Mouse (Mus musculus): ENCODE data around the gene Sdk1. TPM values are rescaled to one million over a fixed set of nuclear protein-coding genes. Genes with fewer than 3 reads are reported as not detected.

The Sdk1 gene
- total and polyA plus RNA-seq, 2 experiments from 2014 or later = 2.2 to 58.4 TPM

DNA sequence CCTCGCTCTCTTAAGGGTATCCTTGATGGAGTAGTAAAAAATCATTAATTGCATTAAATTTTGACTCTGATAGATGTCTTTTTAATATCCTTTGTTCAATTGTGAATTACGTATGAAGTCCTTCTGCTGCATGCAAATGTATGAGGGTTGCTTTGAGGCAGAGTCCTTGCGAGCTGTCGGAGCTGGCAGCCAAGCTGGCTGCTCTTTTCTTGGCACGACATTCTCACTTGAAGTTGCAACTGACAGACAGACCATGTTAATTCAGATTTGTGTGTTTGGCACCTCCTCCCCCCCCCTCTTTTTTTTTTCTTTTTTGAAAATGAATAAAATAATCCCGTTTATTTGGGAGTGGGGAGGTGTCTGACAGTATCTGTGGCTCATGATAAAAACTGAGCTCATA lies 329.2 kb downstream of the Sdk1 start:
- Histone ChIP-seq H3K9ac (replicated peaks; ENCODE audit: low read length) (no peak overlapping the region), H3K4me1 (ENCODE audit: insufficient read depth, low read length) (peaks cover 9% of the 10 kb centered on the region), H3K36me3 (ENCODE audit: insufficient read depth, low read length) (no peaks in the 10 kb centered on the region), H3K4me3 (ENCODE audit: low read length) (no peak overlapping the region), H3K27me3 (ENCODE audit: insufficient read depth, low read length) (no peaks in the 10 kb centered on the region), H3K4me2 (ENCODE audit: low read depth, low read length) (no peak overlapping the region), H3K9me3 (ENCODE audit: low read length) (no peaks in the 10 kb centered on the region), H3K27ac (no peak overlapping the region)
- ATAC-seq (0 out of 2 replicates have a peak, but pooled peaks have one; percentile 49), DNase-seq (ENCODE audit: low spot score) (peak; percentile 77)
- 37% methylated on average over 6 of the region's 6 CpGs for WGBS
- no peak for TF ChIP-seq CTCF (IDR thresholded peaks at IDR 0.05; ENCODE audit: low read depth)

DNA sequence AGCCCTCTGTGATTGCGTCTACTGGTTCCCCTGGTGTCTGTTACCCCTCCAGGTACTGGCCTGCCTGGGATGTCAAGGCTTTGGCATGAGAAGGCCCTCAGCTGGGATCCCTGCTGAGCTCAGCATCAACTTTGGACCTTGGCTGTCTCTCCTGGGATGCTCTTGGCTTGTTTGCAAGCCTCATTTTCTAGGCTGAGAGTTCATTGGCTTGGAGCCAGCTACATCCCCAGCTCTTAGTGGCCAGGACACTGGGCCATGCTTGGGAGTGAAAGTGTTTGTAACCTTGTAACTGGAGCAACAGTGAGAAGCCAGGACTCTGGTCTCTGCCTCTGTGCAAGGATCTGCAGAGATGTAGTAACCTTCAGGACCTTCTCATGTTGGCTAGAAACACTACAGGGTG lies 333.0 kb downstream of the Sdk1 start:
- Histone ChIP-seq H3K4me1 (ENCODE audit: insufficient read depth, low read length) (peaks cover 9% of the 10 kb centered on the region), H3K27me3 (ENCODE audit: insufficient read depth, low read length) (no peaks in the 10 kb centered on the region), H3K36me3 (ENCODE audit: insufficient read depth, low read length) (no peaks in the 10 kb centered on the region), H3K9ac (replicated peaks; ENCODE audit: low read length) (no peak overlapping the region), H3K9me3 (ENCODE audit: low read length) (no peaks in the 10 kb centered on the region), H3K27ac (no peak overlapping the region), H3K4me3 (ENCODE audit: low read length) (no peak overlapping the region), H3K4me2 (ENCODE audit: low read depth, low read length) (no peak overlapping the region)
- TF ChIP-seq CTCF (IDR thresholded peaks at IDR 0.05; ENCODE audit: low read depth) = no peak
- 30% methylated on average over 1 of the region's 1 CpGs for WGBS
- DNase-seq (ENCODE audit: low spot score) = peak; percentile 83
- ATAC-seq = no peak

DNA sequence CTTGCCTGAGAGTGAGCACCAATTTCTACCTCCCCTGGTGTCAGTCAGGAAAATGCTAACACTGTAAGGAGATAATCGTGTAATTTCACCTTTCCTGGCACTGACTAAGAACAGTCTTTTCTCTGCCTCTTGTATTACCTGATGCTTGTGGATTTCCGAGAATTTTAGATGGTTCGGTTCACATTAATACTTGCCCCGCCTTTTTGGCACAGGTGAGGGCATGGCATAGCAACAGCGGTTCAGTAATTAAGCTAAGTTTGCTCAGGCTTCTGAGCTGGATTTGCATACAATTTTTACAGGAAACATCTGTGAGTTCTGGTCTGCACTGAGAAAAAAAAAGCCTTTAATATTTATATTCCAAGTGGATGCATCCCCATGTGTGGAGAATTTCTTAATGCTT lies 350.0 kb downstream of the Sdk1 start:
- H3K9me3 ChIP-seq (ENCODE audit: low read length) = no peaks in the 10 kb centered on the region
- no peaks in the 10 kb centered on the region for H3K27me3 ChIP-seq (ENCODE audit: insufficient read depth, low read length)
- DNase-seq (ENCODE audit: low spot score) (no peak), ATAC-seq (no peak)
- H3K4me1 ChIP-seq (ENCODE audit: insufficient read depth, low read length) = no peaks in the 10 kb centered on the region
- H3K27ac ChIP-seq = no peak overlapping the region
- no peak overlapping the region for H3K4me3 ChIP-seq (ENCODE audit: low read length)
- TF ChIP-seq CTCF (IDR thresholded peaks at IDR 0.05; ENCODE audit: low read depth) = no peak
- 70% methylated on average over 5 of the region's 5 CpGs for WGBS
- no peak overlapping the region for H3K4me2 ChIP-seq (ENCODE audit: low read depth, low read length)
- H3K36me3 ChIP-seq (ENCODE audit: insufficient read depth, low read length) = no peaks in the 10 kb centered on the region
- H3K9ac ChIP-seq (replicated peaks; ENCODE audit: low read length) = no peak overlapping the region

DNA sequence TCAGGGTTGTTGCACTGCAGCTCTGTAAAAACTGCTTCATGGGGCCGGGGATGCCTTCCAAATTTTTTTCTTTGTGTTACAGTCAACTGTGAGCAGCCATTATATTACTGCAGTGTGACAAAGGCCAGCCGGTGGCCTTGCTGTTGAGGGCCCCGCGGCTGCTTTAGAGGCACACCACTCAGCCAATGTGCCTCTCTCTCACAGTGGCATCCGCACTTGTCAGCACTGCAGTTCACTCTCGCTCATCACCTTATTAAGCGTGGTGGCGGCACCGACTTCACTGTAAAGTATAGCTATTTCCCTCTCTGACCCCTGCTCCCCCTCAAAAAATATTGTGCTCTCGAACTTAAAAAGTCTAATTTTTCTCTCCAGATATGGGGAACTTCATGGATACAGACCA lies 371.4 kb downstream of the Sdk1 start:
- H3K4me2 ChIP-seq (ENCODE audit: low read depth, low read length) = no peak overlapping the region
- H3K9ac ChIP-seq (replicated peaks; ENCODE audit: low read length) = no peak overlapping the region
- H3K27me3 ChIP-seq (ENCODE audit: insufficient read depth, low read length) = no peaks in the 10 kb centered on the region
- H3K9me3 ChIP-seq (ENCODE audit: low read length) = no peaks in the 10 kb centered on the region
- H3K4me3 ChIP-seq (ENCODE audit: low read length) = no peak overlapping the region
- no peak for DNase-seq (ENCODE audit: low spot score)
- TF ChIP-seq CTCF (IDR thresholded peaks at IDR 0.05; ENCODE audit: low read depth) = no peak
- H3K36me3 ChIP-seq (ENCODE audit: insufficient read depth, low read length) = no peaks in the 10 kb centered on the region
- H3K4me1 ChIP-seq (ENCODE audit: insufficient read depth, low read length) = no peaks in the 10 kb centered on the region
- no peak overlapping the region for H3K27ac ChIP-seq
- no peak for ATAC-seq
- WGBS = 55% methylated on average over 10 of the region's 10 CpGs

- H3K4me3 ChIP-seq (ENCODE audit: low read length) = no peak overlapping the region
- H3K36me3 ChIP-seq (ENCODE audit: insufficient read depth, low read length) = no peaks in the 10 kb centered on the region
- H3K27me3 ChIP-seq (ENCODE audit: insufficient read depth, low read length) = no peaks in the 10 kb centered on the region
- ATAC-seq = no peak
- TF ChIP-seq CTCF (IDR thresholded peaks at IDR 0.05; ENCODE audit: low read depth) = no peak
- WGBS = 73% methylated on average over 7 of the region's 7 CpGs
- no peak overlapping the region for H3K4me2 ChIP-seq (ENCODE audit: low read depth, low read length)
- no peaks in the 10 kb centered on the region for H3K9me3 ChIP-seq (ENCODE audit: low read length)
- H3K4me1 ChIP-seq (ENCODE audit: insufficient read depth, low read length) = no peaks in the 10 kb centered on the region
- no peak overlapping the region for H3K9ac ChIP-seq (replicated peaks; ENCODE audit: low read length)
- DNase-seq (ENCODE audit: low spot score) = no peak
- H3K27ac ChIP-seq = no peak overlapping the region
These were observed 374.5 kb downstream of the Sdk1 start for GRCm38 (mm10) chr5:141615763-141616162.

DNA sequence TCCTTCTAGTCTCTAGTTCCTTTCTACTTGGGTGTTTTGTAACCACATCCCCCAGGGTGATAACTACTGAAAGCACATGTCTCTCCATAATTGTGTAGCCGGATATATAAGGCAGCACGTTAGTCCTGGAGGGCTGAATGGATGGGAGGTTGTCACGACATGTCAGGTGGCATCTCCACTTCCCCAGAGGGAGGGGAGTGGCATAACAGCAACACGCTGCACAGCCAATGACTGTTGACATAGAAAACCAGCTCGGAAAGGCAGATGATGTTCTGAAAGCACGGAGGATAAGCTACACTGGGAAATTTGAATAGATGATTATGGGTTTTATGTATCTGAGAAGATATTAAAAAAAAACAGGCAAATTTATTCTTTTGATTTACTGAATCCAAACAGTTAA lies 376.4 kb downstream of the Sdk1 start:
- no peaks in the 10 kb centered on the region for H3K27me3 ChIP-seq (ENCODE audit: insufficient read depth, low read length)
- TF ChIP-seq CTCF (IDR thresholded peaks at IDR 0.05; ENCODE audit: low read depth) = no peak
- H3K27ac ChIP-seq = no peak overlapping the region
- ATAC-seq = no peak
- H3K9ac ChIP-seq (replicated peaks; ENCODE audit: low read length) = no peak overlapping the region
- WGBS = 41% methylated on average over 6 of the region's 6 CpGs
- H3K4me1 ChIP-seq (ENCODE audit: insufficient read depth, low read length) = no peaks in the 10 kb centered on the region
- 0 out of 2 replicates have a peak overlapping the region, but pooled peaks have one; percentile 3 for H3K4me2 ChIP-seq (ENCODE audit: low read depth, low read length)
- H3K4me3 ChIP-seq (ENCODE audit: low read length) = no peak overlapping the region
- H3K9me3 ChIP-seq (ENCODE audit: low read length) = no peaks in the 10 kb centered on the region
- no peak for DNase-seq (ENCODE audit: low spot score)
- H3K36me3 ChIP-seq (ENCODE audit: insufficient read depth, low read length) = no peaks in the 10 kb centered on the region

GRCm38 (mm10) chr5:141625401-141625800 lies 384.1 kb downstream of the Sdk1 start:
- no peak for TF ChIP-seq CTCF (IDR thresholded peaks at IDR 0.05; ENCODE audit: low read depth)

More at GRCm38 (mm10) chr5:141625401-141625800, 384.1 kb downstream of the Sdk1 start:
- no peak for DNase-seq (ENCODE audit: low spot score)
- Histone ChIP-seq H3K27ac (no peak overlapping the region), H3K27me3 (ENCODE audit: insufficient read depth, low read length) (no peaks in the 10 kb centered on the region), H3K9ac (replicated peaks; ENCODE audit: low read length) (no peak overlapping the region), H3K4me2 (ENCODE audit: low read depth, low read length) (no peak overlapping the region), H3K4me3 (ENCODE audit: low read length) (no peak overlapping the region), H3K36me3 (ENCODE audit: insufficient read depth, low read length) (no peaks in the 10 kb centered on the region), H3K9me3 (ENCODE audit: low read length) (no peaks in the 10 kb centered on the region), H3K4me1 (ENCODE audit: insufficient read depth, low read length) (no peaks in the 10 kb centered on the region)
- ATAC-seq = no peak
- WGBS = 72% methylated on average over 4 of the region's 4 CpGs

All from hindbrain, postnatal 0 days (tissue).